Mouse (Mus musculus) kidney, adult 11 months (tissue): ENCODE results near the gene Vmo1.

Experiments used
- DNase-seq: peaks from one replicate; pipeline ENCODE4 v3.0.0; 2022

The Vmo1 gene

DNA sequence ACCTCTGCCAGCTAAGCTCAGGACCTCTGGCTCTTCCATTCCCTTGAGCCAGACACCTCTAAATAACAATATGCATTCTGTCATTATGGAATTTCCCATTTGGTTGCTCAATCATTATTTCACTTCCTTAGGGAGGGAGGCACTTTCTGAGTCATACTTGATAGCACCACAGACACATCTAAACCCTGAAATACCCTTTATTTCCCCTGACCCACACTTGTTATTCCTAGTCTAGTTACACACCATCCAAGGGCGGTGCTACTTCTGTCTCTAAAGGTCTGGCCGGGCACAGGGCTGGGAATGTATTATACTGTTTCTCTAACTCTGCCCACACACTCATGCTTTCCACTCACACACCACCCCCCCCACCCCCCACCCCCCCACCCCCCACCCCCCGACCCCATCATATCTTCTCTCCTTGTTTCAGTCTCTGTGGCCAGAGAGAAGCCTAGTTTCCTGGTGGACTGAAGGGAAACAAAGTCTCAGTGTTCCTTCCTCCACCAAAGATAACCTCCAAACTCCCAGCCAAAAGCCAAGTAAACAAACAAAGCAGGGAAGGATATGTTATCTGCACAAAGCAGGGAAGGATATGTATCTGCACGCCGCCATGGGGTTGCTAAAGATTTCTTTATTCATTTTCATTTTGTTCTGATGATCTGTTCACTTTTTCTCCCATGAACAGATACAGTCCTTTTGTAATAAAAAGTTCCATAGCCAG, 46.4 kb downstream of the Vmo1 start:
- no peak for DNase-seq

- DNase-seq = no peak
Observed at GRCm38 (mm10) chr11:70465824-70466223, 48.6 kb downstream of the Vmo1 start.

DNA sequence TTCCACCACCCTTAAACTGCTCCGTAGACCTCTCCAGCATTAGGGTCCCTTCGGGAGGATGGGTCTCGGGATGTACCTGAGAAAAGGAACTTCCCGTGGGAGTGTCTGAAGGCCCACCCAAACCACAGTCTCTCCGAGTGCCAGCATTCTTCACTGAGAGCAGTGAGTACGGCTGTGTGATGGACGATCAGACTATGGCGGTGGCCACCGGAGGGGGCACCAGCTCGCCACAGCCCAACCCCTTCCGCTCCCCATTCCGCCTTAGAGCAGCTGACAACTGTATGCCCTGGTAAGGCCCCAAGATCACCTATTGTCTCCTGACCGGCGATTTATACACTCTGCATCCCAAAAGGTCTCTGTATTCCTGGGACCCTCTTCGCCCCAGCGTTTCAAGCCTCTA, 49.2 kb downstream of the Vmo1 start:
- DNase-seq = no peak

DNA sequence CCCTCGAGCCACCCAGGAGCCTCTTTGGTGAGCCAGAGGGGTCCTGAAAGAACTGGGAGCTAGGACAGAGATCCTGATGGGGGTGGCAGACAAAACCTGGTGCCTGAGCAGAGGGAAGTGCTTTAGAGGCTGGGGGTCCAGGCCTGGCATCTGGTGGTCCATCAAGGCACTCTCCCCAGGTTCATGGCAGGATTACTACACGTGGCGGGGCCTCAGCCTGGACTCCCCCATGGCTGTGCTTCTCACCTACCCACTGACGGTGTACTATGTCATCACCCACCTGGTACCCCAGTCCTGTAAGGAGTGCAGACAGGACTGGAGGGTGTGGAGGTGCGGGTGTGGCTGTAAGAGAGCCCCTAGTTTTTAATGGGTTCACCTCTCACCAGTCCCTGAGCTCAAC, 50.4 kb downstream of the Vmo1 start:
- DNase-seq = no peak
